Mouse (Mus musculus) neural tube, embryonic 14.5 days (tissue): ENCODE data around the gene Spsb4. TPM values are rescaled to one million over a fixed set of nuclear protein-coding genes. Genes with fewer than 3 reads are reported as not detected.

ENCODE experiments used
- ATAC-seq: fragments of 200-750 bp; cut with Nextera tagmentation; 2 replicates; pipeline ENCODE4 v1.8.0; 2017; ENCODE audit warnings: low read depth, mild to moderate bottlenecking, moderate TSS enrichment, moderate library complexity
- H3K27ac ChIP-seq: fragments of 300-500 bp; sonication (generic); 2 replicates; pipeline ENCODE4 v1.5.1; 2014; ENCODE audit warnings: low read depth, mild to moderate bottlenecking, control low read depth, low read length, moderate library complexity, mixed read lengths
- H3K27me3 ChIP-seq: fragments of 300-500 bp; sonication (generic); 2 replicates; pipeline ENCODE4 v1.6.1; 2014; ENCODE audit warnings: low read length; ENCODE audit not compliant: control insufficient read depth, insufficient read depth
- H3K36me3 ChIP-seq: fragments of 300-500 bp; sonication (generic); 2 replicates; pipeline ENCODE4 v1.6.1; 2014; ENCODE audit warnings: low read length, mixed read lengths; ENCODE audit not compliant: control insufficient read depth, insufficient read depth
- H3K4me1 ChIP-seq: fragments of 300-500 bp; sonication (generic); 2 replicates; pipeline ENCODE4 v1.6.1; 2014; ENCODE audit warnings: low read length; ENCODE audit not compliant: control insufficient read depth, insufficient read depth
- H3K4me2 ChIP-seq: fragments of 300-500 bp; sonication (generic); 2 replicates; pipeline ENCODE4 v1.6.1; 2014; ENCODE audit warnings: mild to moderate bottlenecking, low read depth, low read length, control low read depth
- H3K4me3 ChIP-seq: fragments of 300-500 bp; sonication (generic); 2 replicates; pipeline ENCODE4 v1.5.1; 2014; ENCODE audit warnings: low read depth, low read length, control low read depth, mixed read lengths
- H3K9ac ChIP-seq: fragments of 300-500 bp; sonication (generic); replicated peaks from 2 replicates; pipeline ENCODE4 v1.6.1; 2014; ENCODE audit warnings: low read depth, mild to moderate bottlenecking, control low read depth, low read length, mixed read lengths
- H3K9me3 ChIP-seq: fragments of 300-500 bp; sonication (generic); 2 replicates; pipeline ENCODE4 v1.6.1; 2016; ENCODE audit warnings: low read length; ENCODE audit not compliant: control insufficient read depth
- WGBS: fragments of 180-500 bp; shearing (Covaris S2); extraction: QIAGEN DNeasy Blood & Tissue Kit; methylation state at CpG from one replicate; pipeline ENCODE4 v1.1.7; 2014; 5-methylcytosine and 5-hydroxymethylcytosine counted together
- polyA plus RNA-seq: library from polyadenylated mRNA; unstranded; fragments of >200 nt; fragmentation: Nextera tagmentation; extraction: Ambion mirVana; gene quantifications from 2 replicates; pipeline ENCODE4 v1.2.1, GENCODE M21; 2014

Gene Spsb4
- polyA plus RNA-seq, 1 experiment from 2014 or later, result 22.9 TPM

- Histone ChIP-seq H3K9me3 (no peaks in the 10 kb centered on the region), H3K36me3 (no peaks in the 10 kb centered on the region), H3K9ac (no peak overlapping the region), H3K4me1 (no peaks in the 10 kb centered on the region), H3K27ac (no peak overlapping the region), H3K4me2 (no peak overlapping the region), H3K4me3 (no peak overlapping the region), H3K27me3 (no peaks in the 10 kb centered on the region)
- ATAC-seq, result no peak
- 58% methylated on average over 7 of the region's 7 CpGs for WGBS
These were observed 102.6 kb downstream of the Spsb4 start for GRCm38 (mm10) chr9:96916076-96916475.

GRCm38 (mm10) chr9:96914851-96915250 lies 103.8 kb downstream of the Spsb4 start:
- 72% methylated on average over 6 of the region's 6 CpGs for WGBS
- H3K4me3 ChIP-seq, result no peak overlapping the region
- no peak for ATAC-seq

GRCm38 (mm10) chr9:96914005-96914404 lies 104.6 kb downstream of the Spsb4 start:
- H3K36me3 ChIP-seq, result no peaks in the 10 kb centered on the region

More at GRCm38 (mm10) chr9:96914851-96915250, 103.8 kb downstream of the Spsb4 start:
- Histone ChIP-seq H3K9me3 (no peaks in the 10 kb centered on the region), H3K4me2 (no peak overlapping the region), H3K4me1 (no peaks in the 10 kb centered on the region), H3K27me3 (no peaks in the 10 kb centered on the region), H3K27ac (no peak overlapping the region), H3K9ac (no peak overlapping the region), H3K36me3 (no peaks in the 10 kb centered on the region)

GRCm38 (mm10) chr9:96909503-96909902 lies 109.1 kb downstream of the Spsb4 start:
- Histone ChIP-seq H3K4me3 (no peak overlapping the region), H3K9me3 (no peaks in the 10 kb centered on the region), H3K36me3 (no peaks in the 10 kb centered on the region), H3K27ac (no peak overlapping the region), H3K27me3 (no peaks in the 10 kb centered on the region), H3K9ac (no peak overlapping the region), H3K4me1 (no peaks in the 10 kb centered on the region), H3K4me2 (no peak overlapping the region)
- 91% methylated on average over 1 of the region's 1 CpGs for WGBS
- ATAC-seq, result no peak

More at GRCm38 (mm10) chr9:96914005-96914404, 104.6 kb downstream of the Spsb4 start:
- Histone ChIP-seq H3K9me3 (no peaks in the 10 kb centered on the region), H3K4me1 (no peaks in the 10 kb centered on the region), H3K4me3 (no peak overlapping the region), H3K27ac (no peak overlapping the region), H3K9ac (no peak overlapping the region), H3K27me3 (no peaks in the 10 kb centered on the region), H3K4me2 (no peak overlapping the region)
- 91% methylated on average over 3 of the region's 3 CpGs for WGBS
- no peak for ATAC-seq

GRCm38 (mm10) chr9:96908737-96909136 lies 109.9 kb downstream of the Spsb4 start:
- ATAC-seq, result no peak
- 94% methylated on average over 2 of the region's 2 CpGs for WGBS

GRCm38 (mm10) chr9:96904360-96905355 lies 114.0 kb downstream of the Spsb4 start:
- no peak overlapping the region for H3K27ac ChIP-seq
- WGBS, result 36% methylated on average over 7 of the region's 7 CpGs
- no peak overlapping the region for H3K9ac ChIP-seq
- H3K4me2 ChIP-seq, result no peak overlapping the region
- H3K27me3 ChIP-seq, result no peaks in the 10 kb centered on the region
- no peak overlapping the region for H3K4me3 ChIP-seq
- no peaks in the 10 kb centered on the region for H3K4me1 ChIP-seq
- no peaks in the 10 kb centered on the region for H3K36me3 ChIP-seq
- no peaks in the 10 kb centered on the region for H3K9me3 ChIP-seq
- peak; percentile 72; the same call in 1 of the 2 replicates for ATAC-seq

More at GRCm38 (mm10) chr9:96908737-96909136, 109.9 kb downstream of the Spsb4 start:
- no peaks in the 10 kb centered on the region for H3K4me1 ChIP-seq
- H3K27me3 ChIP-seq, result no peaks in the 10 kb centered on the region
- no peaks in the 10 kb centered on the region for H3K9me3 ChIP-seq
- H3K36me3 ChIP-seq, result no peaks in the 10 kb centered on the region
- H3K4me2 ChIP-seq, result no peak overlapping the region
- H3K27ac ChIP-seq, result no peak overlapping the region
- H3K9ac ChIP-seq, result no peak overlapping the region
- no peak overlapping the region for H3K4me3 ChIP-seq

GRCm38 (mm10) chr9:96899717-96900116 lies 118.9 kb downstream of the Spsb4 start:
- ATAC-seq, result no peak
- no peaks in the 10 kb centered on the region for H3K36me3 ChIP-seq
- H3K4me2 ChIP-seq, result no peak overlapping the region
- H3K27ac ChIP-seq, result no peak overlapping the region
- no peaks in the 10 kb centered on the region for H3K4me1 ChIP-seq
- H3K9ac ChIP-seq, result no peak overlapping the region
- 88% methylated on average over 5 of the region's 5 CpGs for WGBS
- H3K4me3 ChIP-seq, result no peak overlapping the region
- no peaks in the 10 kb centered on the region for H3K27me3 ChIP-seq
- no peaks in the 10 kb centered on the region for H3K9me3 ChIP-seq

GRCm38 (mm10) chr9:96899004-96899403 lies 119.6 kb downstream of the Spsb4 start:
- no peaks in the 10 kb centered on the region for H3K4me1 ChIP-seq
- ATAC-seq, result no peak

GRCm38 (mm10) chr9:96896690-96897089 lies 122.0 kb downstream of the Spsb4 start:
- no peak for ATAC-seq
- Histone ChIP-seq H3K36me3 (no peaks in the 10 kb centered on the region), H3K4me1 (peaks cover 7% of the 10 kb centered on the region; the same call in 1 of the 2 replicates), H3K4me2 (no peak overlapping the region), H3K27ac (no peak overlapping the region), H3K4me3 (no peak overlapping the region), H3K9me3 (no peaks in the 10 kb centered on the region), H3K9ac (no peak overlapping the region), H3K27me3 (no peaks in the 10 kb centered on the region)
- 100% methylated on average over 1 of the region's 1 CpGs for WGBS

More at GRCm38 (mm10) chr9:96899004-96899403, 119.6 kb downstream of the Spsb4 start:
- Histone ChIP-seq H3K9me3 (no peaks in the 10 kb centered on the region), H3K27me3 (no peaks in the 10 kb centered on the region), H3K36me3 (no peaks in the 10 kb centered on the region), H3K27ac (no peak overlapping the region), H3K4me2 (no peak overlapping the region), H3K9ac (no peak overlapping the region), H3K4me3 (no peak overlapping the region)
